Mouse (Mus musculus): ENCODE data around the gene Cyth3. TPM values are rescaled to one million over a fixed set of nuclear protein-coding genes. Genes with fewer than 3 reads are reported as not detected.
A peak's percentile ranks its signal among the peaks of the same experiment; 100 is the strongest.

Gene Cyth3
- polyA plus RNA-seq, 1 experiment from 2014 or later, result 61.5 TPM

GRCm38 (mm10) chr5:143589108-143589507 lies 33.1 kb upstream of the Cyth3 start:
- no peak for ATAC-seq (ENCODE audit: low read depth)
- H3K27me3 ChIP-seq (ENCODE audit: control insufficient read depth, insufficient read depth, low read depth, low read length), result no peaks in the 10 kb centered on the region
- 18% methylated on average over 17 of the region's 17 CpGs for WGBS

DNA sequence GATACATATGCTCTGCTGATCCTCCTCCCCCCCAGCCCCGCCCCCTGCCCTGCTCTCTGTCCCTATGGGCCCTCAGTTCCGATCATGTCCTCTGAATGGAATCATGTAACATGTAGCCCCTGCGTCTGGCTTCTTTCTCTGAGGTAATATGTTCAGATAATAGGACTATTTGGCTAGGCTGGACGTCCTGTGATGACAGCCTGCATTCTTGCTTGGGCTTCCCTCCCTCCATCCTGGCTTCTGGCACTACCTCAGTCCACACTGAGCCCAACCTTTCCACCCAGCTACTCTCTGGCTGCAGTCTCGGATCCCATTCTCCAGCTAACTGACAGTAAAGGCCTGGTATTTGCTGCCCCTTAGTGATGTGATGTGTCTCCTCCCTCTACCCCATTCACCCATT lies 29.3 kb upstream of the Cyth3 start:
- Histone ChIP-seq H3K9ac (ENCODE audit: low read length) (no peak overlapping the region), H3K27me3 (ENCODE audit: control insufficient read depth, insufficient read depth, low read depth, low read length) (no peaks in the 10 kb centered on the region), H3K27ac (ENCODE audit: low read length) (no peak overlapping the region), H3K4me2 (ENCODE audit: low read depth, low read length) (no peak overlapping the region), H3K4me1 (replicated peaks; ENCODE audit: control insufficient read depth, insufficient read depth, low read length) (0 out of 2 replicates have a peak, but pooled peaks cover 4% of the 10 kb centered on the region), H3K9me3 (ENCODE audit: control insufficient read depth, low read length) (no peaks in the 10 kb centered on the region; the same call in 1 of the 2 replicates), H3K4me3 (ENCODE audit: low read length) (no peak overlapping the region), H3K36me3 (ENCODE audit: control insufficient read depth, insufficient read depth, low read length) (no peaks in the 10 kb centered on the region)
- WGBS, result 61% methylated on average over 5 of the region's 5 CpGs
- no peak for ATAC-seq (ENCODE audit: low read depth)

More at GRCm38 (mm10) chr5:143589108-143589507, 33.1 kb upstream of the Cyth3 start:
- H3K4me1 ChIP-seq (replicated peaks; ENCODE audit: control insufficient read depth, insufficient read depth, low read length), result 0 out of 2 replicates have a peak, but pooled peaks cover 4% of the 10 kb centered on the region
- H3K36me3 ChIP-seq (ENCODE audit: control insufficient read depth, insufficient read depth, low read length), result no peaks in the 10 kb centered on the region
- peak overlapping the region; percentile 30; the same call in 1 of the 2 replicates for H3K9ac ChIP-seq (ENCODE audit: low read length)
- H3K4me3 ChIP-seq (ENCODE audit: low read length), result no peak overlapping the region
- no peaks in the 10 kb centered on the region for H3K9me3 ChIP-seq (ENCODE audit: control insufficient read depth, low read length)
- H3K27ac ChIP-seq (ENCODE audit: low read length), result no peak overlapping the region
- no peak overlapping the region for H3K4me2 ChIP-seq (ENCODE audit: low read depth, low read length)

DNA sequence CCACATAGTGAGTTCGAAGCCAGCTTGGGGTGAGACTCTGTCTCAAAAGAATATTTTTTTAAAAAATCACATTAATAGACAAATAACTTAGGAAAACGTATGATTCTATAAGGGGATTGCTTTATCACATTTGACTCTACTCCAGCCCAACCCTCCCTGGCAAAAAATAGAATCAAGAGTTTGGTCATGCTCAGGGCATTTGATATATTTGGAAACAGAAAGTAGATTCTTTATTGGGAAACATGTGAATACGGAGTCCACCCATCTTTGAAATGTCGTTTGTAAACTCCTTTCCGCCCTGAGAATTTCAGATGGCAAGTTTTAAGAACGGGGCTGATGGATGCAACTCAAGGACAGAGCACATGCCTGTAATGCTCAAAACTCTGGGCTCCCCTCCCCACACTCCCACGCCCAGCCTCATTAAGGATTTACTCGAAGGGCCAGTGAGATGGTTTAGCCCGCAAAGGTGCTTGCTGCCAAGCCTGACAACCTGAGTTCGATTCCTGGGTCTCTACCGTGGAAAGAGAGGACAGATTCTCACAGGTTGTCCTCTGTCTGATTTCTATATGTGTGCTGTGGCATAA lies 28.6 kb upstream of the Cyth3 start:
- no peak for ATAC-seq (ENCODE audit: low read depth)
- no peaks in the 10 kb centered on the region for H3K27me3 ChIP-seq (ENCODE audit: control insufficient read depth, insufficient read depth, low read depth, low read length)
- H3K27ac ChIP-seq (ENCODE audit: low read length), result no peak overlapping the region
- 0 out of 2 replicates have a peak, but pooled peaks cover 4% of the 10 kb centered on the region for H3K4me1 ChIP-seq (replicated peaks; ENCODE audit: control insufficient read depth, insufficient read depth, low read length)
- H3K4me2 ChIP-seq (ENCODE audit: low read depth, low read length), result no peak overlapping the region
- WGBS, result 75% methylated on average over 11 of the region's 11 CpGs
- H3K36me3 ChIP-seq (ENCODE audit: control insufficient read depth, insufficient read depth, low read length), result no peaks in the 10 kb centered on the region
- H3K4me3 ChIP-seq (ENCODE audit: low read length), result no peak overlapping the region
- no peaks in the 10 kb centered on the region; the same call in 1 of the 2 replicates for H3K9me3 ChIP-seq (ENCODE audit: control insufficient read depth, low read length)
- no peak overlapping the region for H3K9ac ChIP-seq (ENCODE audit: low read length)

GRCm38 (mm10) chr5:143594291-143595065 lies 27.8 kb upstream of the Cyth3 start:
- no peaks in the 10 kb centered on the region; the same call in 1 of the 2 replicates for H3K9me3 ChIP-seq (ENCODE audit: control insufficient read depth, low read length)
- no peak for ATAC-seq (ENCODE audit: low read depth)
- H3K27ac ChIP-seq (ENCODE audit: low read length), result no peak overlapping the region
- 71% methylated on average over 3 of the region's 3 CpGs for WGBS
- no peak overlapping the region for H3K9ac ChIP-seq (ENCODE audit: low read length)
- no peaks in the 10 kb centered on the region for H3K4me1 ChIP-seq (replicated peaks; ENCODE audit: control insufficient read depth, insufficient read depth, low read length)
- H3K36me3 ChIP-seq (ENCODE audit: control insufficient read depth, insufficient read depth, low read length), result no peaks in the 10 kb centered on the region
- no peaks in the 10 kb centered on the region for H3K27me3 ChIP-seq (ENCODE audit: control insufficient read depth, insufficient read depth, low read depth, low read length)
- no peak overlapping the region for H3K4me3 ChIP-seq (ENCODE audit: low read length)
- H3K4me2 ChIP-seq (ENCODE audit: low read depth, low read length), result no peak overlapping the region

- no peaks in the 10 kb centered on the region for H3K36me3 ChIP-seq (ENCODE audit: control insufficient read depth, insufficient read depth, low read length)
- no peak overlapping the region for H3K9ac ChIP-seq (ENCODE audit: low read length)
- H3K4me3 ChIP-seq (ENCODE audit: low read length), result no peak overlapping the region
- H3K4me1 ChIP-seq (replicated peaks; ENCODE audit: control insufficient read depth, insufficient read depth, low read length), result no peaks in the 10 kb centered on the region
- no peaks in the 10 kb centered on the region for H3K27me3 ChIP-seq (ENCODE audit: control insufficient read depth, insufficient read depth, low read depth, low read length)
- WGBS, result 45% methylated on average over 10 of the region's 10 CpGs
- no peak overlapping the region for H3K27ac ChIP-seq (ENCODE audit: low read length)
- H3K9me3 ChIP-seq (ENCODE audit: control insufficient read depth, low read length), result no peaks in the 10 kb centered on the region
- ATAC-seq (ENCODE audit: low read depth), result no peak
- no peak overlapping the region for H3K4me2 ChIP-seq (ENCODE audit: low read depth, low read length)
Observed at GRCm38 (mm10) chr5:143602051-143602450, 20.2 kb upstream of the Cyth3 start.

DNA sequence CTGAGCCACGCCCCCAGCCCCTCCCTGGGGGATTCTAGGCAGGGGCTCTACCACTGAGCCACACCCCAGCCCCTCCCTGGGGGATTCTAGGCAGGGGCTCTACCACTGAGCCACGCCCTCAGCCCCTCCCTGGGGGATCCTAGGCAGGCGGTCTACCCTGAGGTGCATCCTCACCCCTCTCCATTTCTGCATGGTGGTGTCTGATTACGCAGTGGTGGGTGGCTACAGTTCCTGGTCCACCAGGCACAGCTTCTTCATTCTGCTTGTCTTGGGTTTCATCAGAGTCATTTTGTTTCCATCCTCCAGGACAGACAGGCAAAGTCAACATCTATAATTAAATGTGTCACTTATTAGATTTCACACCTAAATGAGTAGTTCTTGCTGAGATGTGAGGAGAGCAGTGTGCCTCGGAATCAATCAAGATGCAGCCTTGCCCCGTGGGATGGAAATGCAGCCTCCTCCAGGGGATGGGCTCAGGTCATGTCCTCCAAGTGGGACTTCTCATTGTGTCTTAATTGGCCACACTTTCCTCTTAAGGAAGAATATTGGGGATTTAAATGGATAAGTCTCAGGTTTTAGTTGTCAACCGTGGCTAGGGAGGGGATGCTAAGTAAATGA lies 18.0 kb upstream of the Cyth3 start:
- WGBS, result 69% methylated on average over 7 of the region's 7 CpGs
- no peaks in the 10 kb centered on the region for H3K9me3 ChIP-seq (ENCODE audit: control insufficient read depth, low read length)
- H3K27me3 ChIP-seq (ENCODE audit: control insufficient read depth, insufficient read depth, low read depth, low read length), result no peaks in the 10 kb centered on the region
- ATAC-seq (ENCODE audit: low read depth), result no peak
- H3K27ac ChIP-seq (ENCODE audit: low read length), result no peak overlapping the region
- H3K9ac ChIP-seq (ENCODE audit: low read length), result no peak overlapping the region
- no peaks in the 10 kb centered on the region for H3K36me3 ChIP-seq (ENCODE audit: control insufficient read depth, insufficient read depth, low read length)
- H3K4me2 ChIP-seq (ENCODE audit: low read depth, low read length), result no peak overlapping the region
- H3K4me1 ChIP-seq (replicated peaks; ENCODE audit: control insufficient read depth, insufficient read depth, low read length), result no peaks in the 10 kb centered on the region
- H3K4me3 ChIP-seq (ENCODE audit: low read length), result no peak overlapping the region

- ATAC-seq (ENCODE audit: low read depth), result no peak
- H3K27ac ChIP-seq (ENCODE audit: low read length), result no peak overlapping the region
- H3K4me2 ChIP-seq (ENCODE audit: low read depth, low read length), result no peak overlapping the region
- no peaks in the 10 kb centered on the region for H3K27me3 ChIP-seq (ENCODE audit: control insufficient read depth, insufficient read depth, low read depth, low read length)
- no peaks in the 10 kb centered on the region for H3K36me3 ChIP-seq (ENCODE audit: control insufficient read depth, insufficient read depth, low read length)
- H3K9ac ChIP-seq (ENCODE audit: low read length), result no peak overlapping the region
- H3K9me3 ChIP-seq (ENCODE audit: control insufficient read depth, low read length), result no peaks in the 10 kb centered on the region
- no peaks in the 10 kb centered on the region for H3K4me1 ChIP-seq (replicated peaks; ENCODE audit: control insufficient read depth, insufficient read depth, low read length)
- WGBS, result 84% methylated on average over 10 of the region's 10 CpGs
- no peak overlapping the region for H3K4me3 ChIP-seq (ENCODE audit: low read length)
Observed at GRCm38 (mm10) chr5:143606756-143607155, 15.5 kb upstream of the Cyth3 start.

DNA sequence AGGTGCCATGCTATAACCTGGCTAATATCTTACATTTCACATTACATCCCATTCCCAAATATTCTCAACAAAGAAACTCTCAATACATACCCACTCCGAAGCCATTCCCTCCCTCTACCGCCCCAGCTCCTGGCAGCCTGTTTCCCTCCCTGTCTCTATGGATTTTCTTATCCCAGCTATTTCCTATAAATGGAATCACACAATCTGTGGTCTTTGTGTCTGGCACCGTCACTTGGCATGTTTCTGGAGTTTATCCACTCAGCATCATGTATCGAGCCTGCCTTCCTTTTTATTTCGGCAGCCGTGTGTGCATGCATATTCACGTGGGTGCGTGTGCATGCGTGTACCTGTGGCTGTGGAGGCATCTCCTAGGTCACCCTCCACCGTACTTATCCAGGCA lies 14.1 kb upstream of the Cyth3 start:
- H3K27ac ChIP-seq (ENCODE audit: low read length), result no peak overlapping the region
- no peaks in the 10 kb centered on the region for H3K27me3 ChIP-seq (ENCODE audit: control insufficient read depth, insufficient read depth, low read depth, low read length)
- H3K9ac ChIP-seq (ENCODE audit: low read length), result no peak overlapping the region
- no peaks in the 10 kb centered on the region for H3K9me3 ChIP-seq (ENCODE audit: control insufficient read depth, low read length)
- no peak overlapping the region for H3K4me3 ChIP-seq (ENCODE audit: low read length)
- H3K4me2 ChIP-seq (ENCODE audit: low read depth, low read length), result no peak overlapping the region
- no peak for ATAC-seq (ENCODE audit: low read depth)
- H3K4me1 ChIP-seq (replicated peaks; ENCODE audit: control insufficient read depth, insufficient read depth, low read length), result no peaks in the 10 kb centered on the region
- H3K36me3 ChIP-seq (ENCODE audit: control insufficient read depth, insufficient read depth, low read length), result no peaks in the 10 kb centered on the region
- 91% methylated on average over 10 of the region's 10 CpGs for WGBS

DNA sequence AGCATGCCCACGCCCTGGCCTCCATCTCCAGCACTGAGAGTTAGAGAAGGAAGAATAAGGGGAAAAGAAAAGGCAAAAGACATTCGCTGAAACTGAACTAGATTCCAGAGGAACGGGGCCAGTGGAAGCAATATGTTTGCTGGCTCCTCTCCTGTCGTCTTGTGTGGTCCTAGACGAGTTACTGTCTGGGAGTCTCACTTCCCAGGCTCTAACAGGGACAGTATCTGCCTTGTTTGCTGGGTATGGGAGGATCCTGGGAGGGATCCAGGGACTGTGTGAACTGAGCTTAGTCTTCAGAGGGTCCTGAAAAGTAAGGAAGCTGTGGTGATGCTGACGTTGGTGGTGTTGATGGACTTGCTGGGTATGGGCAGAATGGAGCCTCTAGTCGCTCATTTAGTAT lies 10.3 kb upstream of the Cyth3 start:
- Histone ChIP-seq H3K27ac (ENCODE audit: low read length) (no peak overlapping the region), H3K4me3 (ENCODE audit: low read length) (no peak overlapping the region)

More for the DNA sequence above, 10.3 kb upstream of the Cyth3 start:
- Histone ChIP-seq H3K4me2 (ENCODE audit: low read depth, low read length) (no peak overlapping the region), H3K27me3 (ENCODE audit: control insufficient read depth, insufficient read depth, low read depth, low read length) (no peaks in the 10 kb centered on the region), H3K4me1 (replicated peaks; ENCODE audit: control insufficient read depth, insufficient read depth, low read length) (no peaks in the 10 kb centered on the region), H3K9ac (ENCODE audit: low read length) (no peak overlapping the region), H3K9me3 (ENCODE audit: control insufficient read depth, low read length) (no peaks in the 10 kb centered on the region), H3K36me3 (ENCODE audit: control insufficient read depth, insufficient read depth, low read length) (no peaks in the 10 kb centered on the region)
- ATAC-seq (ENCODE audit: low read depth), result peak; percentile 76
- WGBS, result 54% methylated on average over 7 of the region's 7 CpGs
